Mouse (Mus musculus) heart, postnatal 0 days (tissue): Measurements from ENCODE around the gene Mast4. TPM values are rescaled to one million over a fixed set of nuclear protein-coding genes. Genes with fewer than 3 reads are reported as not detected.

ENCODE experiments used
- ATAC-seq: fragments of 200-750 bp; cut with Nextera tagmentation; 2 replicates; pipeline ENCODE4 v1.8.0; 2017; ENCODE audit warnings: low read depth, moderate number of reproducible peaks, moderate library complexity; ENCODE audit not compliant: insufficient read depth
- DNase-seq: peaks from one replicate; pipeline ENCODE4 v3.0.0-alpha.2; 2016; ENCODE audit warnings: low spot score
- H3K27ac ChIP-seq: fragments of 300-500 bp; sonication (generic); 2 replicates; pipeline ENCODE4 v1.5.1; 2014; ENCODE audit warnings: low read depth, mild to moderate bottlenecking
- H3K27me3 ChIP-seq: fragments of 300-500 bp; sonication (generic); 2 replicates; pipeline ENCODE4 v1.6.1; 2014; ENCODE audit warnings: low read length, mixed read lengths; ENCODE audit not compliant: control insufficient read depth, insufficient read depth
- H3K36me3 ChIP-seq: fragments of 300-500 bp; sonication (generic); replicated peaks from 2 replicates; pipeline ENCODE4 v1.6.1; 2014; ENCODE audit warnings: low read length, mixed read lengths; ENCODE audit not compliant: control insufficient read depth, insufficient read depth
- H3K4me1 ChIP-seq: fragments of 300-500 bp; sonication (generic); 2 replicates; pipeline ENCODE4 v1.6.1; 2014; ENCODE audit warnings: antibody characterized with exemption; ENCODE audit not compliant: control insufficient read depth, insufficient read depth
- H3K4me2 ChIP-seq: fragments of 300-500 bp; sonication (generic); 2 replicates; pipeline ENCODE4 v1.6.1; 2014; ENCODE audit warnings: low read depth, mild to moderate bottlenecking, low read length, moderate library complexity
- H3K4me3 ChIP-seq: fragments of 300-500 bp; sonication (generic); 2 replicates; pipeline ENCODE4 v1.5.1; 2014; ENCODE audit warnings: low read depth, low read length
- H3K9ac ChIP-seq: fragments of 300-500 bp; sonication (generic); replicated peaks from 2 replicates; pipeline ENCODE4 v1.6.1; 2014; ENCODE audit warnings: low read depth, low read length, mixed read lengths
- H3K9me3 ChIP-seq: fragments of 300-500 bp; sonication (generic); replicated peaks from 2 replicates; pipeline ENCODE4 v1.6.1; 2016; ENCODE audit warnings: low read length; ENCODE audit not compliant: control insufficient read depth
- CTCF ChIP-seq: IDR thresholded peaks from 2 replicates; pipeline ENCODE4 v1.5.1; 2016; ENCODE audit warnings: antibody characterized with exemption, control low read depth, low read depth
- EP300 ChIP-seq: IDR thresholded peaks from 2 replicates; pipeline ENCODE4 v1.6.1; 2016; ENCODE audit warnings: antibody characterized with exemption, low read depth
- WGBS: fragments of 180-500 bp; shearing (Covaris S2); extraction: QIAGEN DNeasy Blood & Tissue Kit; methylation state at CpG from one replicate; pipeline ENCODE4 v1.1.7; 2014; 5-methylcytosine and 5-hydroxymethylcytosine counted together
- polyA plus RNA-seq: library from polyadenylated mRNA; unstranded; fragments of >200 nt; fragmentation: Nextera tagmentation; extraction: Ambion mirVana; gene quantifications from 2 replicates; pipeline ENCODE4 v1.2.1, GENCODE M21; 2015
- total RNA-seq: library from RNA; depleted of rRNA; stranded (reverse); fragments of >200 nt; gene quantifications from 2 replicates; pipeline ENCODE4 v1.2.3, GENCODE M21; 2014; ENCODE audit warnings: low replicate concordance

Gene Mast4
- total and polyA plus RNA-seq, 2 experiments from 2014 or later = 26.7 to 35.5 TPM

DNA sequence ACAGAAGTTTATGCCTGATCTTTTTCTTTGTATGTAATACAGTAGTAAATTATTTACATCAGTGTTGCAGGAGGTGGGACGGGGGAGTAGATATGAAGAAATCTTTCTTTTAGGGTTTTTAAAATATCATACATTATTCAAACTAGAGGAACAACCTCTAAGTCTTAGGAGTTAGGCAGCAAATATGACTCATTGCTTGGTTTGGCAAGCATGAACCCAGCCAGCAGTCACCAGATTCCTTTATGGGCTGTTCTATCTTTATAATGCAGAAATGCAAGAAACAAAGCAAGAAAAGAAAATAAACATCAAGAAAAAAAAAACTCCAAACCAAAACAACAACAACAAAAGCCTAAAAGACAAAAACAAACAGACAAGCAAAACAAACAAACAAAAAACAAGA lies 344.2 kb downstream of the Mast4 start:
- 65% methylated on average over 1 of the region's 1 CpGs for WGBS
- H3K4me2 ChIP-seq = no peak overlapping the region
- H3K4me1 ChIP-seq = no peaks in the 10 kb centered on the region
- H3K36me3 ChIP-seq = no peaks in the 10 kb centered on the region
- no peak overlapping the region for H3K4me3 ChIP-seq
- H3K9me3 ChIP-seq = no peaks in the 10 kb centered on the region
- no peak overlapping the region for H3K9ac ChIP-seq
- DNase-seq (no peak), ATAC-seq (no peak)
- no peak for TF ChIP-seq EP300
- TF ChIP-seq CTCF = no peak
- no peaks in the 10 kb centered on the region for H3K27me3 ChIP-seq
- no peak overlapping the region for H3K27ac ChIP-seq

DNA sequence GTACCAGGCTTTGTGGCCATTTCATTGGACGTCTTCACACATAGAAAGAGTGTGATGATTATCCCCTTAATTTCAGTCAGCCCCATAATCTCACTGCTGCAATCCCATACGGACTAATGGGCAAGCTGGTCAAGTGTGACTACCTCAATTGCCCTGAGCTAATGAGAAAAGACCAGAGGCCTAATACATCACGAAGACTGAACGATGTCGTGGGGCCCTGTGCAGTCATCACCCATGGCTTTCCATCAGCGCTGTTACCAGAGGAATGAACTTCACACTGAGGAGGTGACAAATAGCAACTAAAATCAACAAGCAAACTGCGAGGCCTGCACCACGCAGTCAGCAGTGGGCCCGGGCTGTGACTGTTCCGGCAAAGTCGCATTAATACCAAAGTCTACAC lies 344.7 kb downstream of the Mast4 start:
- Histone ChIP-seq H3K27ac (no peak overlapping the region), H3K4me1 (no peaks in the 10 kb centered on the region), H3K36me3 (no peaks in the 10 kb centered on the region), H3K9ac (no peak overlapping the region), H3K4me2 (no peak overlapping the region), H3K4me3 (no peak overlapping the region), H3K9me3 (no peaks in the 10 kb centered on the region), H3K27me3 (no peaks in the 10 kb centered on the region)
- WGBS = 68% methylated on average over 11 of the region's 11 CpGs
- TF ChIP-seq EP300 (no peak), CTCF (no peak)
- ATAC-seq (no peak), DNase-seq (no peak)

DNA sequence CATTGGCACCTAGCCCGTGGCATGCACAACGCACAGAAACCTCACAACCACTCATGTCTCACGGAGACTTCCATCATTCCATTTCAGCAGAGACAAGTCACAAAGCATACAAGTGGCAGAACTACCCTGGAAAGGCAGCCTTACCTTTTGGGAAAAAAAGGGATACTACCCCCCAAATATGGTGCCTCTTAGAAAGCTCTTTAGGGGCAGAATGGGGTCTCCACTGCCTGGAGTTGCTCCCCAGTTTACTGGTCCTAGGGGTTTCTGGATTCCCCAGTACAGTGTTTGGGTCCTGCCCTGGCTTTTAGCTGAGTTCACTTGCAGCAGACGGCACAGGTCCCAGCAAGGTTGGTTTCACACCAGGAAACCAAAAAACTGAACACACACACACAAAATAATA lies 345.3 kb downstream of the Mast4 start:
- no peaks in the 10 kb centered on the region for H3K27me3 ChIP-seq
- WGBS = 84% methylated on average over 4 of the region's 4 CpGs
- H3K9ac ChIP-seq = no peak overlapping the region
- no peaks in the 10 kb centered on the region for H3K4me1 ChIP-seq
- ATAC-seq (no peak), DNase-seq (no peak)
- no peak overlapping the region for H3K4me2 ChIP-seq
- no peak overlapping the region for H3K4me3 ChIP-seq
- no peaks in the 10 kb centered on the region for H3K9me3 ChIP-seq
- no peak overlapping the region for H3K27ac ChIP-seq
- no peak for TF ChIP-seq EP300
- no peak for TF ChIP-seq CTCF
- no peaks in the 10 kb centered on the region for H3K36me3 ChIP-seq

DNA sequence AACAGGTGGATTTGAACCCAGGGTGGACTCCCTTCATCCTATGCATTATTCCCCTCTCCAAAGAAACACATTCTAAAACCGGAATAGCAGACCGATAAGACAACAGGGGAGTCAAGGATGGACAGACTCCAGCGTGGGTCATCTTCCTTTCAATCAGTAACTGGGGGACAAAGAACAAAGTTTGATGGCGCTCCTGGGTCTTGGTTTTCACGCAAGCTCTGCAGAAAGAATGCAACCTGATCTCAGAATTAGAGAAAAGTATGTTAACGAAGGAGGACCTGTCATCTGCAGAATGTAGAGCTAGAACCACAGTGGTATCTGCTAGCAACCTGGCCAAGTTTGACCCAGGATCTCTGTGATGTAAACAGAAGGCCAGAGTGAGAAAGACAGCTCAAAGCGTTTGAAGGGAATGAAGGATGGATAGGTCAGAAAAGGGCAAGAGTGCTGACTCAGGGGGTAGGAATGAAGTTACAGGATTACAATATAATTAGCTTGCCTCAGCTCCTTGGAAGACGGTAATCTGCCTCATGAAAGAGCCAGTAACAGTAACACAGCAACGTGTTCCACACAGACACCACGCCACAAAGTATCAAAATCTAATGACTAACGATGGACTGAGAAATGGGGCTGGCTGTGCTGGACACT lies 345.9 kb downstream of the Mast4 start:
- WGBS = 76% methylated on average over 11 of the region's 11 CpGs
- DNase-seq (no peak), ATAC-seq (no peak)
- no peaks in the 10 kb centered on the region for H3K4me1 ChIP-seq
- no peak for TF ChIP-seq CTCF
- no peak for TF ChIP-seq EP300
- H3K4me3 ChIP-seq = no peak overlapping the region
- H3K27ac ChIP-seq = no peak overlapping the region
- no peaks in the 10 kb centered on the region for H3K36me3 ChIP-seq
- no peaks in the 10 kb centered on the region for H3K9me3 ChIP-seq
- H3K4me2 ChIP-seq = no peak overlapping the region
- no peak overlapping the region for H3K9ac ChIP-seq
- no peaks in the 10 kb centered on the region for H3K27me3 ChIP-seq

DNA sequence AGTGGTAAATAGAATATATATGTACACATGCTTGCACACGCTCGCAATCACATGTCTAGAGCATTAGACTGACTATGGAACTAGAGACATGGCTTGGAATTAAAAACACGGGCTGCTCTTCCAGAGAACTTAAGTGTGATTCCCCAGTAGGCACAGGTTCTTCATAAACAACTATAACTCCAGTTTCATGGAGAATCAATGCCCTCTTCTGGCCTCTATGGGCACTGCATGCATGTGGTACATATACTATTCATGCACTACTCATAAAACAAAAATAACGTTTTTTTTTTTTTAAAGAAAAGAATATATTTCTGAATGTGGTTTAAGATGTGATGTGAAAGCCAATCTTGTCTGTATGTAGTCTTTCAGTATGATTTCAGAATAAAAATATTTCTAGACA lies 349.7 kb downstream of the Mast4 start:
- H3K27me3 ChIP-seq = no peaks in the 10 kb centered on the region
- no peak for TF ChIP-seq CTCF
- TF ChIP-seq EP300 = no peak
- H3K9me3 ChIP-seq = no peaks in the 10 kb centered on the region
- no peak overlapping the region for H3K4me2 ChIP-seq
- H3K27ac ChIP-seq = no peak overlapping the region
- ATAC-seq = no peak
- H3K36me3 ChIP-seq = no peaks in the 10 kb centered on the region
- no peak for DNase-seq
- no peak overlapping the region for H3K4me3 ChIP-seq
- H3K4me1 ChIP-seq = no peaks in the 10 kb centered on the region
- no peak overlapping the region for H3K9ac ChIP-seq
- WGBS = 93% methylated on average over 4 of the region's 4 CpGs

DNA sequence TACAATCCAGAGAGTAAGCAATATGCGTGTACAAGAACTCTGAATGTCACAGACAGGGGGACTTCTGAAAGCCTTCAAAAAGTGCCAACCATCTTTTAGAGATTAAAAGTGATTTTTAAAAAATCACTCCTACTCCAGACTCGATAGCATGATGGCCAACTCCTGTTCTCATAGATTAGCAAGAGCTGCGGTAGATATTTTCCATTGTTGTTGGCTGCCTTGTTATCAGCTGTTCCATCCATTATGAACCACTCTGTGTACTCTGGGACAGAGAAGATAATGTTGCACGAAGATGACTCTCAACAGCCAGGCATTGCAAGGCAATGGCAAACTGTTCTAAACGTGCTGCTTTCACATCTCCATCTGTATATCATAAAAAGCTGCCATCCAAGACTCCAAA lies 360.4 kb downstream of the Mast4 start:
- H3K9ac ChIP-seq = no peak overlapping the region
- H3K4me3 ChIP-seq = no peak overlapping the region
- 53% methylated on average over 5 of the region's 5 CpGs for WGBS
- H3K4me2 ChIP-seq = no peak overlapping the region
- H3K36me3 ChIP-seq = no peaks in the 10 kb centered on the region
- ATAC-seq (no peak), DNase-seq (no peak)
- peaks cover 18% of the 10 kb centered on the region for H3K4me1 ChIP-seq
- no peaks in the 10 kb centered on the region for H3K9me3 ChIP-seq
- no peaks in the 10 kb centered on the region for H3K27me3 ChIP-seq
- H3K27ac ChIP-seq = no peak overlapping the region
- TF ChIP-seq CTCF (no peak), EP300 (no peak)
